Mouse (Mus musculus) stomach, embryonic 15.5 days (tissue): Measurements from ENCODE around the gene Cnih3. TPM values are rescaled to one million over a fixed set of nuclear protein-coding genes. Genes with fewer than 3 reads are reported as not detected.

Experiments
- ATAC-seq: fragments of 200-750 bp; cut with Nextera tagmentation; 2 replicates; pipeline ENCODE4 v1.8.0; 2017; ENCODE audit warnings: low read depth, moderate number of reproducible peaks, moderate TSS enrichment; ENCODE audit not compliant: insufficient read depth, low FRiP score
- H3K27ac ChIP-seq: fragments of 300-500 bp; sonication (generic); 2 replicates; pipeline ENCODE4 v1.5.1; 2015; ENCODE audit warnings: mild to moderate bottlenecking, inconsistent platforms
- H3K27me3 ChIP-seq: fragments of 300-500 bp; sonication (generic); replicated peaks from 2 replicates; pipeline ENCODE4 v1.6.1; 2015; ENCODE audit warnings: inconsistent platforms
- H3K36me3 ChIP-seq: fragments of 300-500 bp; sonication (generic); 2 replicates; pipeline ENCODE4 v1.6.1; 2015; ENCODE audit warnings: inconsistent platforms
- H3K4me1 ChIP-seq: fragments of 300-500 bp; sonication (generic); 2 replicates; pipeline ENCODE4 v1.6.1; 2015; ENCODE audit warnings: inconsistent platforms
- H3K4me2 ChIP-seq: fragments of 300-500 bp; sonication (generic); 2 replicates; pipeline ENCODE4 v1.6.1; 2015; ENCODE audit warnings: mild to moderate bottlenecking, inconsistent platforms
- H3K4me3 ChIP-seq: fragments of 300-500 bp; sonication (generic); replicated peaks from 2 replicates; pipeline ENCODE4 v1.5.1; 2015; ENCODE audit warnings: inconsistent platforms
- H3K9ac ChIP-seq: fragments of 300-500 bp; sonication (generic); 2 replicates; pipeline ENCODE4 v1.6.1; 2015; ENCODE audit warnings: inconsistent platforms
- H3K9me3 ChIP-seq: fragments of 300-500 bp; sonication (generic); 2 replicates; pipeline ENCODE4 v1.6.1; 2016; ENCODE audit warnings: inconsistent platforms
- WGBS: fragments of 180-500 bp; shearing (Covaris S2); methylation state at CpG from one replicate; pipeline ENCODE4 v1.1.7; 2015; 5-methylcytosine and 5-hydroxymethylcytosine counted together
- polyA plus RNA-seq: library from polyadenylated mRNA; unstranded; fragments of >200 nt; fragmentation: Nextera tagmentation; extraction: Ambion mirVana; gene quantifications from 2 replicates; pipeline ENCODE4 v1.2.1, GENCODE M21; 2015

Gene Cnih3
- polyA plus RNA-seq, 1 experiment from 2014 or later = 0.35 TPM

DNA sequence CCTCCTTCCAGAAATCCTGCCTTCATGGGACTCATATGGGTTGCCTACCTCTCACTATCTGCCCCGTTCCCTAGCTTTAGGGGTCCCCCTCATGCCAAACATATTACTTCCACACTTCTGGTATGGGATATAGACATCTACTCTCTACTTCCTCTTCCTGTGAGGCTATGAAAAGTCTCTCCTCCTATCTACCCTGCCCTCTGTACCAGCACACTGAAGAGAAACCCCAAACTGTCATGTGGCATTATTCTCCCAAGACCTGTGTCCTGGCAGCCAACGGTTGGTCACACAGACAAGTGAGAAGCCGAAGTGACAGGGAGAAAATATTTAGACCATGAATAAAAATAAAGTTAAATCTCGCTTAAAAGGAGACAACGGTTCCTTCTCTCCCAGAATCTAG, 92.6 kb downstream of the Cnih3 start:
- no peaks in the 10 kb centered on the region for H3K36me3 ChIP-seq
- no peak for ATAC-seq
- 81% methylated on average over 5 of the region's 5 CpGs for WGBS
- H3K4me2 ChIP-seq = no peak overlapping the region
- no peak overlapping the region for H3K9ac ChIP-seq
- no peak overlapping the region for H3K27ac ChIP-seq
- H3K9me3 ChIP-seq = no peaks in the 10 kb centered on the region
- no peaks in the 10 kb centered on the region for H3K27me3 ChIP-seq
- no peaks in the 10 kb centered on the region for H3K4me1 ChIP-seq
- H3K4me3 ChIP-seq = no peak overlapping the region

DNA sequence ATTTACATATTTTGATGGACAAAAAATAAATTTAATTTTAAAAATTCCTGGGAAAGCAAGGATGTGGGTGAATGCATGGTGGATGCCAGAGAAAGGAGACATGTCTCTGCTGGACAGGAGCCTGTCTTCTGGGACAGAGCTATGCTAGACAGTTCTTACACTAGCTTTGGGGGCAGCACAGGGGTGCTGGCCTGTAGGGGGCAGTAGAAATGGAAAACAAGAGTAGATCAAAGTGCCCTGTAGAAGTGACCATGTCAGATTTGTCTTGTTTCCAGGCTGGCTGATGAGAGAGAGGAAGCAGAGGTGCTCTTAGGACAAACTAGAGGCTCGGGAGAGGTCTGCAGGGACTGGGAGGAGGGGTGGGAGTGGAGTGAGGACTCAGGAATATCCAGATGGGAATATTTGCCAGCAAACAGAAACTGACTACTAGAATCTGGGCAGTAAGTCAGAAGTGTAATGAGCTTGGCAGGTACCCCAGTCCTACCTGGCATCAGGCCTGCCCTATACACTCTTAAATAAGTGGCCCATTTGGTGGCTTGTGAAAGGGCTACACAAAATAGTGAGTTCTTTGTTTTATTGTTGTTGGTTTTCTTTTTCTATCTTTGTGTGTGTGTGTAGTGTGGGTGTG, 93.3 kb downstream of the Cnih3 start:
- WGBS = 74% methylated on average over 1 of the region's 1 CpGs
- Histone ChIP-seq H3K4me2 (no peak overlapping the region), H3K27ac (no peak overlapping the region), H3K27me3 (no peaks in the 10 kb centered on the region), H3K9me3 (no peaks in the 10 kb centered on the region), H3K9ac (no peak overlapping the region), H3K4me1 (no peaks in the 10 kb centered on the region), H3K36me3 (no peaks in the 10 kb centered on the region), H3K4me3 (no peak overlapping the region)
- no peak for ATAC-seq

DNA sequence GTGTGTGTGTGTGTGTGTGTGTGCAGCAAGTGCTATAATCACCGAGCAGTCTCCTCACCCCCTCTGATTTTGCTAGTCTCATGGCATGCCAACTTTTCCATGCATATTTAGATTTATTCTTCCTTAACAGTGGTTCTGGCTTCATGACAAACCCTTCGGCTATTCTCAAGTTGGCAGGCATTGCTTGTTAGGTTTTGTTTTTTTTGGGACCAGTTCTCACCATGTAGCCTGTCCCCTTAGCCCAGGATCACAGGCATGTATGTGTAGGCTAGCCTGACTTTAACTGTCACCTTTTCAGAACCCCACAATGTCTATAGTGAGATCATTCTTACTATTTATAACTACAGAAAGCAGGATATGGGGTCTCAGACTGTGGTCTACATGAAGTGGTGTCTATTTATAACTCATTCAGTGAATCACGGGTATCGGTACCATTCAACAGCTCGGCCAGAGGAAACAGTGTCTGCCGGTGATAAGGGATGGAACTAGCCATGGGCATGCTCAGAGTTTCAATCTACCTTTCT, 94.2 kb downstream of the Cnih3 start:
- H3K9me3 ChIP-seq = no peaks in the 10 kb centered on the region
- no peak overlapping the region for H3K9ac ChIP-seq
- WGBS = 54% methylated on average over 6 of the region's 6 CpGs
- H3K4me2 ChIP-seq = no peak overlapping the region
- no peaks in the 10 kb centered on the region for H3K4me1 ChIP-seq
- H3K27me3 ChIP-seq = no peaks in the 10 kb centered on the region
- no peak overlapping the region for H3K4me3 ChIP-seq
- no peak overlapping the region for H3K27ac ChIP-seq
- no peak for ATAC-seq
- no peaks in the 10 kb centered on the region for H3K36me3 ChIP-seq

DNA sequence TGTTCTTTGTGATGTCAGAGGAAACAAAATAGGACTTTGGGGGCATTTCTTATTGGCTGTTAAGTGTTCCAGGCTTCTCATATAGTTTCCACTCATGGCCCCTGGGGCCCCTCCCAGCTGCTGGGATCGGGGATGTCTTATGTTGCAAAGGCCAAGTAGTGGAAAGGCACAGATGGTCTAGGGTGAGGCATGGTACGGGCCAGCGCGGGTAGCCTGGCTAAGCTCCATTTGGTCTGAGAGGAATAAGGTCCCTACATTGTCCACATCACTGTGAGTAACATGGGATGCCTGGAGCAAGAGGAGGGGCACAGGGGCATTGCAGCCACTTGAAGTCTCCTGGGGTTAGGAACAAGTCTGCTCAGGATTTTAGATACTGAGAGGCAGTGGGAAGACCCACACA, 95.1 kb downstream of the Cnih3 start:
- H3K36me3 ChIP-seq = no peaks in the 10 kb centered on the region
- no peak overlapping the region for H3K4me3 ChIP-seq
- ATAC-seq = no peak
- WGBS = 82% methylated on average over 4 of the region's 4 CpGs
- no peak overlapping the region for H3K9ac ChIP-seq
- no peaks in the 10 kb centered on the region for H3K4me1 ChIP-seq
- H3K4me2 ChIP-seq = no peak overlapping the region
- no peak overlapping the region for H3K27ac ChIP-seq
- H3K27me3 ChIP-seq = no peaks in the 10 kb centered on the region
- no peaks in the 10 kb centered on the region for H3K9me3 ChIP-seq

DNA sequence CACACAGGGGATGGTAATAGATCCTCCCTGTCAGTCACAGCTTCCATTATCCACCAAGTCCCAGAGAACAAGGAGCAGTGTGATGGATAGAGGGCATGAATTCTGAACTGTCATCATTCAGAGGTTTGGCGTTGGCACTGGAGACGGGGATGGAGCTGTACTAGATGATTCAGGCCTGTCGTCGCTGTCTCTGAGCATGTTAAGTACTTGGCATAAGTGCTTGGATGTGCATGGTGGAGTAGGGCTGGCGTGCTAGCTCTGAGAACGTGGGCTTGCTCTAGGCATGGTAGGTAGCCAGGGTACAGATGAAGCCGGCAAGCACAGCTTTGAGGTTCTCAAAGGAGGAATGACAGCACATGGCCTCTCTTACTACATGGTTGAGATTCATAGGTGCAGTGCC, 95.6 kb downstream of the Cnih3 start:
- no peak overlapping the region for H3K4me2 ChIP-seq
- H3K9me3 ChIP-seq = no peaks in the 10 kb centered on the region
- no peaks in the 10 kb centered on the region for H3K36me3 ChIP-seq
- no peak overlapping the region for H3K4me3 ChIP-seq
- H3K27ac ChIP-seq = no peak overlapping the region
- H3K27me3 ChIP-seq = no peaks in the 10 kb centered on the region
- no peak overlapping the region for H3K9ac ChIP-seq
- WGBS = 84% methylated on average over 7 of the region's 7 CpGs
- ATAC-seq = no peak
- H3K4me1 ChIP-seq = no peaks in the 10 kb centered on the region

DNA sequence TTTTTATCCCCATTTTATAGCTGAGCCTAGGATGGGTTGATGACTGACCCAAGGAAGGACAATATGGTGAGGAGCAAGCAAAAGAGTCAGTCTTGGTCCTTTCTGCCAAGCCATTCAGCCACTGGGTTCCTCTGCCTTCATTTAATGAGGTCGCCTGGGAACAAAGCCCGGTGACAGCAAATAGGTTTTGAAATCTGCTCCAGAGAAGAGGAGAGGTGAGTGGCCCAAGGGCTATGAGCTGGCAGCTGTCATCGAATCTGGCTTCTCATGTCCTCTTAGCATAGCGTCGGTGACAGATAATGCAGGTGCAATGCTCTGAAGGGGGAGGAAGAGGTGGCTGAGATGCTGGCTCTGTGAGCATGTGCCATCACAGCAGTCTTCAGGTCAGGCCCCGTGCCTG, 100.7 kb downstream of the Cnih3 start:
- no peaks in the 10 kb centered on the region for H3K9me3 ChIP-seq
- no peak overlapping the region for H3K4me2 ChIP-seq
- H3K9ac ChIP-seq = no peak overlapping the region
- 82% methylated on average over 6 of the region's 6 CpGs for WGBS
- no peak overlapping the region for H3K27ac ChIP-seq
- ATAC-seq = no peak
- no peaks in the 10 kb centered on the region for H3K27me3 ChIP-seq
- no peaks in the 10 kb centered on the region for H3K4me1 ChIP-seq
- H3K4me3 ChIP-seq = no peak overlapping the region
- H3K36me3 ChIP-seq = no peaks in the 10 kb centered on the region

DNA sequence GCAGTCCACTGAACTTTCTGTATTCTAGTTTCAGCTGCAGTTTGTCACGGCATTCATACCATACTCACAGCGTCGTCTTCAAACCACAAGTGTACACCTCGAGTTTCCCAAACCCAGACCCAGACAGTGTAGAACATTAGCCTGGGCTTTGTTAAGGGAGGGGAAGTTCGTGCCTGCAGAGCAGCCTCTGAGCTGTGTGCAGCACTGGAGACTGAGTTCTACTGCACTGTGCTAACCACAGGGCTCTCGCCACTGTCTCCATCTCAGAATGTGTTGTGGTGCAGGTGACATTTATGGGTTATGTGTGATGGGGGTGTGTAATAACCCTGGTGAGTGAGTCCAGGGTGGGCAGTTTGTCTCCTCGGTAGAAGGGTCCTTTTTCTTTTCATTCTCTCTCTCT, 104.5 kb downstream of the Cnih3 start:
- H3K27ac ChIP-seq = no peak overlapping the region
- H3K4me3 ChIP-seq = no peak overlapping the region
- H3K9ac ChIP-seq = no peak overlapping the region
- H3K27me3 ChIP-seq = no peaks in the 10 kb centered on the region
- no peaks in the 10 kb centered on the region for H3K4me1 ChIP-seq
- no peaks in the 10 kb centered on the region for H3K36me3 ChIP-seq
- WGBS = 68% methylated on average over 7 of the region's 7 CpGs
- no peak overlapping the region for H3K4me2 ChIP-seq
- no peak for ATAC-seq
- no peaks in the 10 kb centered on the region for H3K9me3 ChIP-seq

DNA sequence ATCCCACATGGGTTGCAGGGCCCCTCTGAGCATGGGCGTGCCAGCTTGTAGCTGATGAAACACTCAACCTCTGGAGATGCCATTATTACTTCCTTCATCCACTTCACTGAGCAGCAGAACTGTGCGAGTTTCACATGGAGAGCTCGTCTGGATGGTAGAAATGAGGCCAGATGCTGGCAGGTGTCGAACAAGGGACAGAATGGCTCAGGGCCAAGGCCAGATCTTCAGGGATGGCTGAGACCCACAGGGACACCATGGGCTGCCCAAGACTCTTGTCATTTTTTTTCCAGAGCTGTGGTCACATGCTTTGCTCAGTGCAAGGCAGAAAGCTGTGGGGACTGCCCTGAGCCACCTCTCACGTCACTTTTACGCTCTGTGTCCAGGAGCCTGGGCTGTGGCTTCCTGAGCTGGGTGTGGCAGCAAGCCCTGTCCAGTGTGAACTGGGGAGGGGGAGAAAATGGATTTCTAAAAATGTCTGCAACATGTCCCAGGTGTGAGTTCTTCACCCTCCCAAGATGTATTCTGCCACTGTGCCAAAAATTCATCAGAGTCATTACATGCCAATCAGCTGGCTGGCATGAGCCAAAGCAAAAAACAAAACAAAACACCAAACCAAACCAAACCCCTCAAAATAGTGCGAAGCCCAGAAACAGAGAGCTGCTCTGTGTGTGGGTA, 107.1 kb downstream of the Cnih3 start:
- WGBS = 76% methylated on average over 7 of the region's 7 CpGs
- H3K27me3 ChIP-seq = no peaks in the 10 kb centered on the region
- ATAC-seq = no peak
- no peak overlapping the region for H3K4me3 ChIP-seq
- no peaks in the 10 kb centered on the region for H3K4me1 ChIP-seq
- no peak overlapping the region for H3K9ac ChIP-seq
- no peak overlapping the region for H3K4me2 ChIP-seq
- no peaks in the 10 kb centered on the region for H3K36me3 ChIP-seq
- H3K9me3 ChIP-seq = no peaks in the 10 kb centered on the region
- H3K27ac ChIP-seq = no peak overlapping the region

DNA sequence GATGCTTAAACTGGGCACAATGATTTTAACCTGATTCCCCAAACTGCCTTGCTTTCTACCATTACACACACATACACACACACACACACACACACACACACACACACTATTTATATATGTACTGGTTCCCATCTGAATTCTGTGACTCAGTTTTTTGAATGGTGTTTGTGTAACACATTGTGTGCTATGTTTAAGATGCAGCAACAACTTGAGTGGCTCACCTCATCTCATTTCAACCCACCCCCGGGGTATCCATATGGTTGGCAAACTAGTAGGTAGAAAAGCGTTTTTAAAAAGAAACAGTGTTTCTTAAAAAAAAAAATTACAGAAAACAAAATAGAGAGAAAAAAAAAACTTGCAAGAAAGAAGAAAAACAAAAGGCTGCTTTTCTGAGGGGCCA, 107.9 kb downstream of the Cnih3 start:
- no peak overlapping the region for H3K27ac ChIP-seq
- no peak overlapping the region for H3K4me3 ChIP-seq
- no peaks in the 10 kb centered on the region for H3K4me1 ChIP-seq
- no peak overlapping the region for H3K9ac ChIP-seq
- WGBS = 85% methylated on average over 2 of the region's 2 CpGs
- ATAC-seq = no peak
- H3K9me3 ChIP-seq = no peaks in the 10 kb centered on the region
- H3K4me2 ChIP-seq = no peak overlapping the region
- H3K27me3 ChIP-seq = no peaks in the 10 kb centered on the region
- H3K36me3 ChIP-seq = no peaks in the 10 kb centered on the region

DNA sequence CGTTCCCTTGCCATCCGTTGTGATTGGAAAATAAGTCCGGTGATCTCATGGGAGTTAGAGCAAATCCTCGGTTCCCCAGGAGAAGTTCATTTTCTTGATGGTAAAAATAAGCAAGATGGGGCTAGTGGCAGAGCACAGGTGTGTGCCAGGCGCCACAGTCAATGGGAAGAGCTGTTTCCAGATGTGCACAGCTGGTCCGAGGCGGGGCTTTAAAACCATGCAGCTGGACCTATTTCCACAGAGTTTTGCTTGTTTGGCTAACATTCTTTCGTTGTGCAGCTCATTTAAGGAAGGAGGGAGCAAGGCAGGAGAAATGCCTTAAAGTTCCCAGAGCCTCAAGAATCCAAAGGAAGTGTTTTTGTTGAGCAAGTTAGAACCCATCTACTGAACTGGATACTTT, 109.1 kb downstream of the Cnih3 start:
- Histone ChIP-seq H3K9ac (no peak overlapping the region), H3K27me3 (no peaks in the 10 kb centered on the region), H3K27ac (no peak overlapping the region), H3K36me3 (no peaks in the 10 kb centered on the region), H3K4me2 (no peak overlapping the region), H3K4me3 (no peak overlapping the region), H3K4me1 (no peaks in the 10 kb centered on the region), H3K9me3 (no peaks in the 10 kb centered on the region)
- WGBS = 58% methylated on average over 8 of the region's 8 CpGs
- no peak for ATAC-seq

DNA sequence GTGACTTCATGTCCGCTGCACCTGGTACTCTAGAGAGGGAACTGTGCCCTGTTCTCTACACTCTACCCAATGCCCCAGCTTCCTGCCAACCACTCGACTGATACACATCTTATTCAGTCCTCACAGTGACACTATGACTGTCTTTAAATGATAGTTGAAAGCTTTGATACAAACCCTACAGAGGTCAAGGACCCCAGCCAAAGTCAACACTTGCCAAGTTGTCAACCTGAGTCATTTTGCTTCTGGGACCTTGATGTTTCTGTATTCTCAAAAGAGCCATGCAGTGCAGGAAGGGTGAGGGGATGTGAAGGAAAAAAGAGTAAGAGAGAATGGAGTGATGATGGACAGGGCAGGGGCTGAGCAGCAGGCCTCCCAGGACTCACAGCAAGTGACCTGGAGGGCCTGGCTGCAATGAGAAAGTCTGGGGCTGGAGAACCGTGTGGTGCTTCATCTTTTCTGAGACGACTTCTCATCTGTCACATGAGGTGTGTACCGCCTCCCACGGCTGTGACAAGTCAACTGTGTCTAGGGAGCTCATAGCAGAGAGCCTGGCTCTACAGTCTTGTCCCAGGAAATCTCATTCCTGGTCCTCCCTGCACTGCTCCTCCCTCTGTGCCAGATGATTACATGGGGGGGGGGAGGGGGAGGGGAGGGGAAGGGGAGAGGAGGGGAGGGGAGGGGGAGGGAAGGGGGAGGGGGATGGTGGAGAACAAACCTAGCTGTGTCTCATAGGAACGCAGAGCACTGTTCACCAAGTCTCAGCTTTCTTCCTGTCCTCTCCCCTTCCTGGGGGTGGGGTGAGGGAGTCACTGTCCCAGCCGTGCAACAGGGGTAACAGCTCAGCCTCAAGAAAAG, 109.8 kb downstream of the Cnih3 start:
- no peaks in the 10 kb centered on the region for H3K36me3 ChIP-seq
- H3K9ac ChIP-seq = no peak overlapping the region
- peaks cover 6% of the 10 kb centered on the region; the same call in 1 of the 2 replicates for H3K4me1 ChIP-seq
- no peak overlapping the region for H3K27ac ChIP-seq
- no peak for ATAC-seq
- no peaks in the 10 kb centered on the region for H3K27me3 ChIP-seq
- H3K4me3 ChIP-seq = no peak overlapping the region
- H3K9me3 ChIP-seq = no peaks in the 10 kb centered on the region
- no peak overlapping the region for H3K4me2 ChIP-seq
- whole genome bisulfite sequencing = 44% methylated on average over 8 of the region's 8 CpGs

DNA sequence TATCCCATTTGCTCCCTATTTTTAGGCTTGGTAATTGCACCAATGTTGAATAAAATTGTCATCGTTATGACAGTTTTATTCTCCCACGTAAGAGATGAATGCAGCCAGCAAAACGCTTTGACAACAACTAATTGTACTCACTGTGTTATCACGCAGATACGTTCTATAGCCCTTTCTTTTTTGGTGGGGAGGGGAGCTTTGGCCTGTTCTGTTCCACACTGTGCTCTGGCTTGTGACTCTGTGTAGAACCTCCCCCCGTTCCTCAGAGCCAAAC, 110.4 kb downstream of the Cnih3 start:
- Histone ChIP-seq H3K36me3 (no peaks in the 10 kb centered on the region), H3K4me3 (no peak overlapping the region), H3K4me1 (peaks cover 6% of the 10 kb centered on the region; the same call in 1 of the 2 replicates), H3K27me3 (no peaks in the 10 kb centered on the region), H3K9ac (no peak overlapping the region), H3K27ac (no peak overlapping the region), H3K9me3 (no peaks in the 10 kb centered on the region), H3K4me2 (no peak overlapping the region)
- WGBS = 68% methylated on average over 6 of the region's 6 CpGs
- ATAC-seq = no peak
